Mouse (Mus musculus) liver, postnatal 0 days (tissue): ENCODE results near the gene Eva1b.

Experiments
- CTCF ChIP-seq: sonication (generic); IDR thresholded peaks from 2 replicates; pipeline ENCODE4 v1.5.1; 2016; ENCODE audit warnings: antibody characterized with exemption, low read depth
- EP300 ChIP-seq: IDR thresholded peaks from 2 replicates; pipeline ENCODE4 v1.6.1; 2016; ENCODE audit warnings: antibody characterized with exemption, low read depth, mild to moderate bottlenecking

GRCm38 (mm10) chr4:126157562-126157961 lies 10.0 kb downstream of the Eva1b start:
- TF ChIP-seq CTCF (peak; percentile 56), EP300 (no peak)
